Mouse (Mus musculus) CH12.LX (cell line): ENCODE measurements around the gene Klrb1c. TPM values are rescaled to one million over a fixed set of nuclear protein-coding genes. Genes with fewer than 3 reads are reported as not detected.
A peak's percentile ranks its signal among the peaks of the same experiment; 100 is the strongest.
"Not testable (repeated sequence)": the region's sequence is repeated elsewhere in the genome, so short reads cannot be mapped to it uniquely, and the experiment has no call there.

ENCODE experiments used
- DNase-seq: peaks from one replicate; pipeline ENCODE4 v3.0.0-alpha.2; 2013; ENCODE audit errors: extremely low read depth
- H3K27ac ChIP-seq: 2 replicates; pipeline ENCODE4 v1.5.1; 2012; ENCODE audit warnings: low read depth, mild to moderate bottlenecking, control low read depth, moderate library complexity; ENCODE audit not compliant: insufficient read depth
- H3K27me3 ChIP-seq: replicated peaks from 2 replicates; pipeline ENCODE3; 2012; ENCODE audit warnings: inconsistent platforms
- H3K36me3 ChIP-seq, 2 experiments: replicated peaks in 1 of 2; 2 replicates each; pipeline versions ENCODE3 to v1.6.1; 2012; ENCODE audit warnings: inconsistent platforms in 1 of 2, low read length in 1 of 2, mild to moderate bottlenecking in 1 of 2, mixed read lengths in 1 of 2, moderate library complexity in 1 of 2; ENCODE audit not compliant: control insufficient read depth in 1 of 2, insufficient read depth in 1 of 2
- H3K4me1 ChIP-seq, 2 experiments: 2 replicates each; pipeline ENCODE4 v1.6.1; 2012; ENCODE audit warnings: inconsistent platforms in 1 of 2, moderate library complexity in 1 of 2; ENCODE audit not compliant: insufficient read depth in 2 of 2, control insufficient read depth in 1 of 2
- H3K4me2 ChIP-seq: 2 replicates; pipeline ENCODE4 v1.6.1; 2012; ENCODE audit warnings: low read depth, mild to moderate bottlenecking, control low read depth; ENCODE audit not compliant: poor library complexity, insufficient read depth, severe bottlenecking
- H3K4me3 ChIP-seq, 3 experiments: fragments of 150-350 bp in 1 of 3; sonication (generic) in 1 of 3; replicated peaks in 1 of 3; 2 replicates each; pipeline versions ENCODE3 to v1.5.1; 2011 to 2012; ENCODE audit warnings: low read depth in 2 of 3, low read length in 2 of 3, mild to moderate bottlenecking in 2 of 3, moderate library complexity in 2 of 3, control low read depth in 1 of 3, improper control_type of control experiment in 1 of 3, inconsistent platforms in 1 of 3, mixed read lengths in 1 of 3; ENCODE audit not compliant: poor library complexity in 1 of 3
- H3K79me2 ChIP-seq: replicated peaks from 2 replicates; pipeline ENCODE4 v1.6.1; 2012; ENCODE audit warnings: mild to moderate bottlenecking, moderate library complexity; ENCODE audit not compliant: control insufficient read depth, poor library complexity, insufficient read depth, severe bottlenecking; ENCODE audit errors: extremely low read depth
- H3K9ac ChIP-seq: 2 replicates; pipeline ENCODE4 v1.6.1; 2012; ENCODE audit warnings: low read depth, mild to moderate bottlenecking, control low read depth, moderate library complexity; ENCODE audit not compliant: insufficient read depth
- H3K9me3 ChIP-seq: replicated peaks from 2 replicates; pipeline ENCODE3; 2012; ENCODE audit warnings: low read length, inconsistent platforms, mixed read lengths
- CTCF ChIP-seq, 2 experiments: IDR thresholded peaks in 1 of 2; conservative IDR thresholded peaks in 1 of 2; 2 replicates each; pipeline ENCODE4 v1.5.1; 2011 to 2012; ENCODE audit warnings: low read depth in 2 of 2, low read length in 2 of 2, improper control_type of control experiment in 1 of 2, inconsistent platforms in 1 of 2, mild to moderate bottlenecking in 1 of 2, moderate library complexity in 1 of 2
- HCFC1 ChIP-seq: IDR thresholded peaks from 2 replicates; pipeline ENCODE4 v1.6.1; 2012; ENCODE audit warnings: low read depth, mild to moderate bottlenecking, inconsistent platforms, low read length, improper control_type of control experiment
- IRF4 ChIP-seq: IDR thresholded peaks from 2 replicates; pipeline ENCODE4 v1.6.1; 2014; ENCODE audit warnings: low read depth, mild to moderate bottlenecking, inconsistent platforms, low read length, improper control_type of control experiment
- KAT2A ChIP-seq: IDR thresholded peaks from 2 replicates; pipeline ENCODE4 v1.6.1; 2012; ENCODE audit warnings: low read length, improper control_type of control experiment, inconsistent platforms; ENCODE audit not compliant: insufficient replicate concordance
- MAFK ChIP-seq: IDR thresholded peaks from 2 replicates; pipeline ENCODE4 v1.6.1; 2011; ENCODE audit warnings: low read length, improper control_type of control experiment; ENCODE audit not compliant: insufficient replicate concordance
- NELFE ChIP-seq: IDR thresholded peaks from 2 replicates; pipeline ENCODE4 v1.6.1; 2011; ENCODE audit warnings: low read depth, low read length, improper control_type of control experiment
- NRF1 ChIP-seq: IDR thresholded peaks from 2 replicates; pipeline ENCODE4 v1.6.1; 2014; ENCODE audit warnings: low read depth, mild to moderate bottlenecking, inconsistent platforms, low read length, improper control_type of control experiment, moderate library complexity
- POLR2A ChIP-seq: IDR thresholded peaks from 2 replicates; pipeline ENCODE4 v1.6.1; 2011; ENCODE audit warnings: low read depth, mild to moderate bottlenecking, improper control_type of control experiment, low read length
- POLR2AphosphoS2 ChIP-seq: IDR thresholded peaks from 2 replicates; pipeline ENCODE4 v1.6.1; 2011; ENCODE audit warnings: low read depth, low read length, improper control_type of control experiment
- RAD21 ChIP-seq: IDR thresholded peaks from 2 replicates; pipeline ENCODE4 v1.6.1; 2011; ENCODE audit warnings: low read depth, mild to moderate bottlenecking, low read length, improper control_type of control experiment, moderate library complexity
- RCOR1 ChIP-seq: conservative IDR thresholded peaks from 2 replicates; pipeline ENCODE4 v1.6.1; 2012; ENCODE audit warnings: low read depth, mild to moderate bottlenecking, inconsistent platforms, low read length, improper control_type of control experiment
- SIN3A ChIP-seq: IDR thresholded peaks from 2 replicates; pipeline ENCODE4 v1.6.1; 2012; ENCODE audit warnings: low read length, improper control_type of control experiment, inconsistent platforms
- TBP ChIP-seq: conservative IDR thresholded peaks from 2 replicates; pipeline ENCODE4 v1.6.1; 2011; ENCODE audit warnings: low read depth, low read length, improper control_type of control experiment
- TCF12 ChIP-seq: IDR thresholded peaks from 2 replicates; pipeline ENCODE4 v1.6.1; 2014; ENCODE audit warnings: low read depth, mild to moderate bottlenecking, inconsistent platforms, low read length, improper control_type of control experiment
- USF1 ChIP-seq: IDR thresholded peaks from 2 replicates; pipeline ENCODE4 v1.6.1; 2014; ENCODE audit warnings: low read depth, mild to moderate bottlenecking, inconsistent platforms, low read length, improper control_type of control experiment
- ZC3H11A ChIP-seq: IDR thresholded peaks from 2 replicates; pipeline ENCODE4 v1.6.1; 2012; ENCODE audit warnings: low read depth, mild to moderate bottlenecking, inconsistent platforms, low read length, improper control_type of control experiment
- dilution Hi-C: fragments of 300-500 bp; cut with MboI; formaldehyde crosslinking; loops from 2 replicates; pipeline ENCODE4 v1.14.3; 2020; ENCODE audit warnings: low sequenced_read_pairs; ENCODE audit not compliant: extremely low pct_unique_long_range_greater_than_20kb, extremely low pct_ligation_motif_present
- in situ Hi-C: fragments of 300-500 bp; cut with MboI; formaldehyde crosslinking; loops from 3 replicates; pipeline ENCODE4 v1.14.3; 2019; ENCODE audit warnings: low sequenced_read_pairs, low pct_ligation_motif_present, low pct_unique_long_range_greater_than_20kb, mixed read lengths
- polyA plus RNA-seq: library from polyadenylated mRNA; unstranded; fragments of >175 nt; gene quantifications from 2 replicates; pipeline ENCODE4 v1.2.1, GENCODE M21; 2012; ENCODE audit warnings: low read depth; ENCODE audit not compliant: insufficient read length
- total RNA-seq, 2 experiments: library from RNA; depleted of rRNA; stranded (reverse); fragments of 300-350 nt in 1 of 2; fragments of >200 nt in 1 of 2; gene quantifications; 2 replicates each; pipeline ENCODE4 v1.2.3; 2012 to 2014

The Klrb1c gene
- total and polyA plus RNA-seq, 3 experiments, result not detected

DNA sequence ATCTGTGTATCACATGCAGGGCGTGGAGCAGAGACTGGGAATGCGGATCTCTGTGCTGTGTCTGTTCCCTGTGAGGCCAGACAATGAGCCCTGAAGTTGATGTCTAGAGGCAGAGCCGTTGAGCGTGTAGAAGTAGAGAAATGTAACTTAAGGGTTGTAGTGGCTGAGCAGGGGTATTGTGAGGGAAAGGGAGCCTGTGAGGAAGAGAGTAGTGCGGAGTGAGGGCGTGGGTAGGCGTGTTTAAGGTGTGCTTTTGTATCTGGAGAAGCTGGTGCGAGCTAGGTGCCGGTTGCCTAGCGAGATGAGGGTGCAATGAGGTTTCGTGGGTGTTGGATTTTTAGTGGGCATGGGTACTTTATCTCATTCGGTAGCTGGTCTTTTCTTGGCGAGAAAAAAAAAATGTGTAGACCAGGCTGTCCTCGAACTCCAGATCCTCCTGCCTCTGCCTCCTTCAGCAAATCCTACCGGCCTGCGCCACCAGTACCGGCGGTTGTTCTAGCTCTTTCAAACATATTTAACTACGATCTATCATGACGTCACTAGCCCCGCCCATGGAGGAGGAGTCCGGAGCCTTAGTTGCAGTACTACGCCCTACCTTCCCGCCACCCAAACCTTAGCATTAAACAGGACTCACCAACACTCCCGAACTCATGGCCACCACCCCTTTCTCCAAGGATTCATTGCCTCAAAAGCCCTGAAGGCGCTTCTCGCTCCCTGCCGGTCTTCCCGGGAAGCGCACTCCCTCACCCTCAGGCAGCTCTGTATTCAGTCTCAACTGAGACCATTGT lies 25.1 kb downstream of the Klrb1c start (continued):
- peak; percentile 69 for TF ChIP-seq NRF1
- TF ChIP-seq NELFE, result peak; percentile 40; the same call in 1 of the 2 replicates
- peak; percentile 79; the same call in 1 of the 2 replicates for TF ChIP-seq KAT2A
- no peak; the same call in none of the 2 replicates for TF ChIP-seq RAD21
- peak; percentile 99 for TF ChIP-seq TBP
- TF ChIP-seq RCOR1, result 0 out of 2 replicates have a peak, but pooled peaks have one; percentile 39
- TF ChIP-seq CTCF (conservative IDR thresholded peaks at IDR 0.05 in 1 of 2, IDR thresholded peaks at IDR 0.05 in 1 of 2; ENCODE audit: low read depth in 2 of 2, low read length in 2 of 2), result peak in 1 of 2 experiments; percentile 39; a peak in 2 of 4 replicates
- peak; percentile 35; the same call in 1 of the 2 replicates for TF ChIP-seq POLR2A
- TF ChIP-seq IRF4, result 0 out of 2 replicates have a peak, but pooled peaks have one; percentile 20
- TF ChIP-seq MAFK, result peak; percentile 95
- TF ChIP-seq USF1, result no peak
- TF ChIP-seq HCFC1, result no peak
- TF ChIP-seq POLR2AphosphoS2, result no peak
- 0 out of 2 replicates have a peak, but pooled peaks have one; percentile 28 for TF ChIP-seq TCF12
- TF ChIP-seq SIN3A, result peak; percentile 67
- no peak for TF ChIP-seq ZC3H11A

GRCm38 (mm10) chr6:128762892-128763670 lies 25.9 kb downstream of the Klrb1c start:
- H3K9me3 ChIP-seq, DNase-seq, H3K36me3 ChIP-seq, H3K79me2 ChIP-seq, H3K27ac ChIP-seq, dilution Hi-C loops, H3K4me3 ChIP-seq, H3K27me3 ChIP-seq: not testable (repeated sequence)
- H3K4me1 ChIP-seq, result peaks cover 10 to 42% of the 10 kb centered on the region in 2 experiments; a peak in 3 of 4 replicates
- peak overlapping the region; percentile 44; the same call in 1 of the 2 replicates for H3K4me2 ChIP-seq
- peak overlapping the region; percentile 5; the same call in 1 of the 2 replicates for H3K9ac ChIP-seq
- in situ Hi-C loops, result loop anchor here (5.0 kb wide), 2 partner anchors 34 to 79 kb away; no protein-coding TSS in a partner anchor
